13 mouse cellular contexts compared by ENCODE assay signal in the genomic region with DNA sequence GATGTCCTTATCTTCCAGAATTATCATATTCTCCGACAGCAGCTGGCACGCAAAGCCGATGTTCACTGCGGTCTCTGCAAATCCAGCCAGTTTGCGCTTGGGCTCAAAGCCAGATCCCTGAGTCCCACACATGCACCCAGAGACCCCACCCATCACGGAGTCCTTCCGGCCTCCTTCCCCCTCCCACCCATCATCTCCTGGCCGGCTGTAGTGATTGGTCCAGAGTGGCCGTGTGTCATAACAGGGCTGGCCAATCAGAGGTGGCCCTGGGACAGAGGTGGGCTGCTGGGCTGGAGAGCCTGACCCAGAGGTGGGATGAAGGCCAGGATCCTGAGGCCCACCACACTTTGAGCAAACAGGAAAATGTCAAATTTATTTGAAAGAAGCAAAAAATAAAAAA. TPM values are rescaled to one million over a fixed set of nuclear protein-coding genes. Genes with fewer than 3 reads are reported as not detected.
DNase-seq lines count a peak whose midpoint lies in the region; ATAC-seq lines count a peak whose summit lies in the region.
"Had no signal": no experiment of that assay in that cellular context is flagged by ENCODE, and none has a peak within 500 bp of the region (broad histone marks: within the 10 kb centered on the region; RNA-seq: fewer than 3 reads in every experiment).

No protein-coding gene starts in this region.

- H3K27me3 ChIP-seq in heart, embryonic 12.5 days (replicated peaks) = peaks cover 21% of the 10 kb centered on the region
- H3K27me3 ChIP-seq in hindbrain, embryonic 11.5 days (ENCODE audit: control insufficient read depth, insufficient read depth, low read length) = no peaks in the 10 kb centered on the region
- H3K27me3 ChIP-seq in midbrain, embryonic 13.5 days = no peaks in the 10 kb centered on the region

- H3K4me1 ChIP-seq in heart, embryonic 12.5 days (replicated peaks) = no peaks in the 10 kb centered on the region
- no peaks in the 10 kb centered on the region for H3K4me1 ChIP-seq in hindbrain, embryonic 11.5 days (replicated peaks; ENCODE audit: control insufficient read depth, insufficient read depth, low read length)
- H3K4me1 ChIP-seq in midbrain, embryonic 13.5 days (replicated peaks) = peaks cover 8% of the 10 kb centered on the region; the same call in 1 of the 2 replicates

- H3K9ac ChIP-seq in heart, embryonic 12.5 days = no peak overlapping the region
- no peak overlapping the region for H3K9ac ChIP-seq in hindbrain, embryonic 11.5 days (ENCODE audit: low read depth, low read length)
- H3K9ac ChIP-seq in midbrain, embryonic 13.5 days (replicated peaks) = peak overlapping the region; percentile 44; the same call in 1 of the 2 replicates

- H3K4me2 ChIP-seq in heart, embryonic 12.5 days = peak overlapping the region; percentile 6; the same call in 1 of the 2 replicates
- H3K4me2 ChIP-seq in hindbrain, embryonic 11.5 days (replicated peaks; ENCODE audit: low read depth, low read length) = peak overlapping the region; percentile 32
- peak overlapping the region; percentile 48 for H3K4me2 ChIP-seq in midbrain, embryonic 13.5 days (replicated peaks)

- H3K36me3 ChIP-seq in heart, embryonic 12.5 days = no peaks in the 10 kb centered on the region
- H3K36me3 ChIP-seq in hindbrain, embryonic 11.5 days (ENCODE audit: control insufficient read depth, insufficient read depth, low read length) = no peaks in the 10 kb centered on the region
- H3K36me3 ChIP-seq in midbrain, embryonic 13.5 days = no peaks in the 10 kb centered on the region

- peaks cover 7% of the 10 kb centered on the region; the same call in 1 of the 2 replicates for H3K9me3 ChIP-seq in heart, embryonic 12.5 days (replicated peaks)
- H3K9me3 ChIP-seq in hindbrain, embryonic 11.5 days (ENCODE audit: control insufficient read depth, low read length) = no peaks in the 10 kb centered on the region
- H3K9me3 ChIP-seq in midbrain, embryonic 13.5 days = no peaks in the 10 kb centered on the region

- H3K4me3 ChIP-seq in heart, embryonic 12.5 days = no peak overlapping the region
- no peak overlapping the region for H3K4me3 ChIP-seq in hindbrain, embryonic 11.5 days (ENCODE audit: low read depth, low read length)
- H3K4me3 ChIP-seq in midbrain, embryonic 13.5 days (replicated peaks) = peak overlapping the region; percentile 28
- H3K4me3 ChIP-seq: erythroblast, embryonic 14.5 days had no signal

- intact Hi-C loops in heart, postnatal 14 days (cut with DNase I) = no loop called here

- no peak for DNase-seq in heart, postnatal 14 days
- peak; percentile 78 for DNase-seq in R1 (ENCODE audit: low read depth, low spot score)
- DNase-seq in hindbrain, embryonic 11.5 days (ENCODE audit: low spot score) = peak; percentile 49
- DNase-seq in B cell, adult 2 months = no peak
- no peak for DNase-seq in layer of hippocampus, postnatal 25 days (ENCODE audit: extremely low spot score in 1 of 2, low spot score in 1 of 2)
- DNase-seq in gastrocnemius, adult 18-20 months (ENCODE audit: low spot score) = no peak
- DNase-seq: adrenal gland, postnatal 14 days had no signal

- ATAC-seq in heart, embryonic 12.5 days (ENCODE audit: insufficient number of reproducible peaks, low FRiP score) = peak; percentile 46; the same call in 1 of the 2 replicates
- peak; percentile 89 for ATAC-seq in hindbrain, embryonic 11.5 days (ENCODE audit: low FRiP score)
- peak; percentile 92 for ATAC-seq in midbrain, embryonic 13.5 days

- no peak overlapping the region for H3K27ac ChIP-seq in heart, embryonic 12.5 days (ENCODE audit: poor library complexity, severe bottlenecking)
- H3K27ac ChIP-seq in hindbrain, embryonic 11.5 days (ENCODE audit: low read depth, low read length) = no peak overlapping the region
- no peak overlapping the region for H3K27ac ChIP-seq in midbrain, embryonic 13.5 days

- WGBS in heart, embryonic 12.5 days = 21% methylated on average over 9 of the region's 9 CpGs
- WGBS in hindbrain, embryonic 11.5 days = 34% methylated on average over 9 of the region's 9 CpGs
- WGBS in midbrain, embryonic 13.5 days = 19% methylated on average over 9 of the region's 9 CpGs

RNA-seq across cellular contexts. Expression of gene Atp8b3, which starts 12.8 kb away (rescaled TPM):
- 0.05 and 0.17 TPM in 2 replicates for polyA plus RNA-seq in heart, embryonic 12.5 days (2016; fragmentation: Nextera tagmentation; extraction: Ambion mirVana)
- not detected for total RNA-seq in heart, postnatal 14 days (2021)
- polyA plus RNA-seq in hindbrain, embryonic 11.5 days (2014; fragmentation: Nextera tagmentation; extraction: Ambion mirVana) = 0.86 and 0.95 TPM in 2 replicates
- polyA plus RNA-seq in midbrain, embryonic 13.5 days (2015; fragmentation: Nextera tagmentation; extraction: Ambion mirVana) = 0.94 and 1.1 TPM in 2 replicates
- under 1 TPM; 0.19 to 0.47 TPM for total RNA-seq in layer of hippocampus, postnatal 25 days (2021)
- not detected for total RNA-seq in gastrocnemius, adult 18-20 months (2021)
- total RNA-seq: megakaryocyte-erythroid progenitor cell, adult 5-6 weeks had no signal
- polyA plus RNA-seq: large intestine, adult 2 months had no signal

RNA-seq across cellular contexts. Expression of gene Onecut3, which starts 31.5 kb away (rescaled TPM):
- polyA plus RNA-seq in heart, embryonic 12.5 days (2016; fragmentation: Nextera tagmentation; extraction: Ambion mirVana) = not detected in 2 replicates
- not detected for total RNA-seq in heart, postnatal 14 days (2021)
- polyA plus RNA-seq in hindbrain, embryonic 11.5 days (2014; fragmentation: Nextera tagmentation; extraction: Ambion mirVana) = 2.1 and 3.5 TPM in 2 replicates
- polyA plus RNA-seq in midbrain, embryonic 13.5 days (2015; fragmentation: Nextera tagmentation; extraction: Ambion mirVana) = 2.6 and 3.0 TPM in 2 replicates
- not detected for total RNA-seq in layer of hippocampus, postnatal 25 days (2021)
- not detected for total RNA-seq in gastrocnemius, adult 18-20 months (2021)
- total RNA-seq: adrenal gland, postnatal 14 days; megakaryocyte-erythroid progenitor cell, adult 5-6 weeks had no signal
- polyA plus RNA-seq: C2C12; erythroblast, embryonic 14.5 days had no signal

RNA-seq across cellular contexts. Expression of gene Rexo1, which starts 35.2 kb away (rescaled TPM):
- 21.5 and 22.2 TPM in 2 replicates for polyA plus RNA-seq in heart, embryonic 12.5 days (2016; fragmentation: Nextera tagmentation; extraction: Ambion mirVana)
- total RNA-seq in heart, postnatal 14 days (2021) = 10 to 100 TPM; 14.2 to 18.1 TPM
- 21.6 and 22.5 TPM in 2 replicates for polyA plus RNA-seq in hindbrain, embryonic 11.5 days (2014; fragmentation: Nextera tagmentation; extraction: Ambion mirVana)
- polyA plus RNA-seq in midbrain, embryonic 13.5 days (2015; fragmentation: Nextera tagmentation; extraction: Ambion mirVana) = 28.8 and 32.6 TPM in 2 replicates
- total RNA-seq in layer of hippocampus, postnatal 25 days (2021) = 10 to 100 TPM; 45.2 to 54.6 TPM
- 10 to 100 TPM in 1 of 2 experiments, 1 to 10 TPM in 1; 9.6 to 11.1 TPM for total RNA-seq in gastrocnemius, adult 18-20 months (2021)

RNA-seq across cellular contexts. Expression of gene Klf16, which starts 50.9 kb away (rescaled TPM):
- polyA plus RNA-seq in heart, embryonic 12.5 days (2016; fragmentation: Nextera tagmentation; extraction: Ambion mirVana) = 7.9 and 8.5 TPM in 2 replicates
- 1 to 10 TPM; 4.5 to 4.7 TPM for total RNA-seq in heart, postnatal 14 days (2021)
- 3.9 and 4.2 TPM in 2 replicates for polyA plus RNA-seq in hindbrain, embryonic 11.5 days (2014; fragmentation: Nextera tagmentation; extraction: Ambion mirVana)
- 3.7 and 4.5 TPM in 2 replicates for polyA plus RNA-seq in midbrain, embryonic 13.5 days (2015; fragmentation: Nextera tagmentation; extraction: Ambion mirVana)
- 10 to 100 TPM; 57.3 to 57.6 TPM for total RNA-seq in layer of hippocampus, postnatal 25 days (2021)
- total RNA-seq in gastrocnemius, adult 18-20 months (2021) = 1 to 10 TPM; 1.5 to 1.9 TPM

Comparison
In these comparisons a context has a peak if more than half of its experiments do, and no peak if none do; other contexts are left out.
1. DNase-seq: peak in R1 (single experiment) and hindbrain, embryonic 11.5 days (single experiment); none in heart, postnatal 14 days (0 of 2), B cell, adult 2 months (0 of 2), layer of hippocampus, postnatal 25 days (0 of 2) and gastrocnemius, adult 18-20 months (single experiment).
2. Peak in every context shown above with its lines, with median percentiles within 50 percentile points of each other: ATAC-seq and H3K4me2 ChIP-seq.